Mouse (Mus musculus) heart, postnatal 14 days (tissue): ENCODE data around the gene Palm2. TPM values are rescaled to one million over a fixed set of nuclear protein-coding genes. Genes with fewer than 3 reads are reported as not detected.

Experiments used
- DNase-seq, 2 experiments: peaks; one replicate each; pipeline ENCODE4 v3.0.0; 2021 to 2022
- intact Hi-C: fragments of 180-260 bp; cut with DNase I; formaldehyde crosslinking; loops from one replicate; pipeline ENCODE4 v1.15.1; 2025
- total RNA-seq, 2 experiments: library from RNA; stranded (reverse); gene quantifications; 2 replicates each; pipeline ENCODE4 v1.2.3; 2021

Gene Palm2
- total RNA-seq, 2 experiments from 2014 or later = 13.9 to 18.2 TPM

- no peak for DNase-seq
- intact Hi-C loops = no loop called here
These were observed 254.1 kb downstream of the Palm2 start for GRCm38 (mm10) chr4:57688131-57688530.

- no peak for DNase-seq
- intact Hi-C loops = no loop called here
These were observed 256.0 kb downstream of the Palm2 start for GRCm38 (mm10) chr4:57690001-57690400.

- DNase-seq = no peak
- intact Hi-C loops = no loop called here
These were observed 256.8 kb downstream of the Palm2 start for GRCm38 (mm10) chr4:57690805-57691204.

- DNase-seq = no peak
- intact Hi-C loops = no loop called here
These were observed 260.5 kb downstream of the Palm2 start for GRCm38 (mm10) chr4:57694356-57695136.

GRCm38 (mm10) chr4:57696955-57697354 is 262.9 kb downstream of the Palm2 start:
- no peak for DNase-seq
- intact Hi-C loops = no loop called here

GRCm38 (mm10) chr4:57697918-57698611 is 264.0 kb downstream of the Palm2 start:
- no peak for DNase-seq
- intact Hi-C loops = no loop called here

- intact Hi-C loops = no loop called here
These were observed 267.5 kb downstream of the Palm2 start for GRCm38 (mm10) chr4:57701576-57701975.

GRCm38 (mm10) chr4:57703574-57704470 is 269.8 kb downstream of the Palm2 start:
- intact Hi-C loops = no loop called here
- no peak for DNase-seq

More at GRCm38 (mm10) chr4:57701576-57701975, 267.5 kb downstream of the Palm2 start:
- no peak for DNase-seq

GRCm38 (mm10) chr4:57704575-57704974 is 270.5 kb downstream of the Palm2 start:
- no peak for DNase-seq
- intact Hi-C loops = no loop called here

- no peak for DNase-seq
- intact Hi-C loops = loop anchor here (5.0 kb wide), 1 partner anchor 44 kb away; no protein-coding TSS in a partner anchor
These were observed 281.8 kb downstream of the Palm2 start for GRCm38 (mm10) chr4:57715849-57716248.

- intact Hi-C loops = loop anchor here (5.0 kb wide), 1 partner anchor 44 kb away; no protein-coding TSS in a partner anchor
- DNase-seq = no peak
These were observed 282.7 kb downstream of the Palm2 start for GRCm38 (mm10) chr4:57716735-57717134.

GRCm38 (mm10) chr4:57717354-57717753 is 283.3 kb downstream of the Palm2 start, which contains the start of gene Akap2:
TSS of gene Akap2 (plus strand) at chr4:57717657.
- intact Hi-C loops = loop anchor here (5.0 kb wide), 1 partner anchor 45 kb away; no protein-coding TSS in a partner anchor
- no peak for DNase-seq

GRCm38 (mm10) chr4:57719370-57719769 is 285.3 kb downstream of the Palm2 start:
- no peak for DNase-seq
- intact Hi-C loops = loop anchor here (5.0 kb wide), 1 partner anchor 47 kb away; no protein-coding TSS in a partner anchor

GRCm38 (mm10) chr4:57720869-57721361 is 286.9 kb downstream of the Palm2 start:
- intact Hi-C loops = no loop called here

GRCm38 (mm10) chr4:57722296-57722695 is 288.2 kb downstream of the Palm2 start:
- intact Hi-C loops = no loop called here
- DNase-seq = no peak

More at GRCm38 (mm10) chr4:57720869-57721361, 286.9 kb downstream of the Palm2 start:
- no peak for DNase-seq

- no peak for DNase-seq
- intact Hi-C loops = no loop called here
These were observed 289.6 kb downstream of the Palm2 start for GRCm38 (mm10) chr4:57723659-57724058.

GRCm38 (mm10) chr4:57725569-57725968 is 291.5 kb downstream of the Palm2 start:
- intact Hi-C loops = no loop called here
- no peak for DNase-seq

GRCm38 (mm10) chr4:57728611-57729183 is 294.6 kb downstream of the Palm2 start:
- DNase-seq = no peak
- intact Hi-C loops = no loop called here

GRCm38 (mm10) chr4:57730047-57730446 is 296.0 kb downstream of the Palm2 start:
- DNase-seq = no peak
- intact Hi-C loops = no loop called here
